Mouse (Mus musculus) MEL (cell line): ENCODE data around the gene Ptprr.

ENCODE experiments used
- CHD1 ChIP-seq: IDR thresholded peaks from 2 replicates; pipeline ENCODE4 v1.6.1; 2012; ENCODE audit warnings: low read depth, mild to moderate bottlenecking, inconsistent platforms, low read length, improper control_type of control experiment
- CTCF ChIP-seq, 3 experiments: IDR thresholded peaks in 2 of 3; conservative IDR thresholded peaks in 1 of 3; 2 replicates each; pipeline ENCODE4 v1.5.1; 2011 to 2012; ENCODE audit warnings: low read length in 3 of 3, low read depth in 2 of 3, mild to moderate bottlenecking in 2 of 3, improper control_type of control experiment in 1 of 3, inconsistent platforms in 1 of 3, mixed read lengths in 1 of 3, moderate library complexity in 1 of 3; ENCODE audit not compliant: control insufficient read depth in 1 of 3, insufficient read depth in 1 of 3, poor library complexity in 1 of 3, severe bottlenecking in 1 of 3
- ETS1 ChIP-seq: IDR thresholded peaks from 2 replicates; pipeline ENCODE4 v1.6.1; 2012; ENCODE audit warnings: low read depth, mild to moderate bottlenecking, inconsistent platforms, low read length, improper control_type of control experiment, moderate library complexity
- GATA1 ChIP-seq: IDR thresholded peaks from 2 replicates; pipeline ENCODE4 v1.6.1; 2011; ENCODE audit warnings: low read depth, low read length, improper control_type of control experiment
- HCFC1 ChIP-seq: IDR thresholded peaks from 2 replicates; pipeline ENCODE4 v1.6.1; 2012; ENCODE audit warnings: low read depth, mild to moderate bottlenecking, inconsistent platforms, low read length, improper control_type of control experiment, moderate library complexity
- JUND ChIP-seq: IDR thresholded peaks from 2 replicates; pipeline ENCODE4 v1.6.1; 2011; ENCODE audit warnings: low read depth, mild to moderate bottlenecking, improper control_type of control experiment, low read length
- MAFK ChIP-seq: IDR thresholded peaks from 2 replicates; pipeline ENCODE4 v1.6.1; 2011; ENCODE audit warnings: low read depth, mild to moderate bottlenecking, low read length, improper control_type of control experiment, borderline replicate concordance
- MAX ChIP-seq: IDR thresholded peaks from 2 replicates; pipeline ENCODE4 v1.6.1; 2011; ENCODE audit warnings: low read length, improper control_type of control experiment
- MXI1 ChIP-seq: IDR thresholded peaks from 2 replicates; pipeline ENCODE4 v1.6.1; 2011; ENCODE audit warnings: mild to moderate bottlenecking, low read depth, low read length, improper control_type of control experiment
- POLR2A ChIP-seq, 2 experiments: IDR thresholded peaks; 2 replicates each; pipeline ENCODE4 v1.6.1; 2011 to 2012; ENCODE audit warnings: low read length in 2 of 2, mild to moderate bottlenecking in 2 of 2, control low read depth in 1 of 2, improper control_type of control experiment in 1 of 2, low read depth in 1 of 2, moderate library complexity in 1 of 2; ENCODE audit not compliant: control insufficient read depth in 1 of 2, insufficient read depth in 1 of 2, poor library complexity in 1 of 2
- RAD21 ChIP-seq: IDR thresholded peaks from 2 replicates; pipeline ENCODE4 v1.6.1; 2011; ENCODE audit warnings: mild to moderate bottlenecking, low read depth, low read length, improper control_type of control experiment
- USF2 ChIP-seq, 2 experiments: IDR thresholded peaks; 2 replicates each; pipeline ENCODE4 v1.6.1; 2011 to 2012; ENCODE audit warnings: improper control_type of control experiment in 2 of 2, low read length in 2 of 2, borderline replicate concordance in 1 of 2, inconsistent platforms in 1 of 2, low read depth in 1 of 2, mild to moderate bottlenecking in 1 of 2; ENCODE audit not compliant: insufficient read depth in 1 of 2
- ZC3H11A ChIP-seq: IDR thresholded peaks from 2 replicates; pipeline ENCODE4 v1.6.1; 2012; ENCODE audit warnings: low read depth, mild to moderate bottlenecking, inconsistent platforms, low read length, improper control_type of control experiment
- ZNF384 ChIP-seq: IDR thresholded peaks from 2 replicates; pipeline ENCODE4 v1.6.1; 2012; ENCODE audit warnings: low read depth, mild to moderate bottlenecking, inconsistent platforms, low read length, improper control_type of control experiment

DNA sequence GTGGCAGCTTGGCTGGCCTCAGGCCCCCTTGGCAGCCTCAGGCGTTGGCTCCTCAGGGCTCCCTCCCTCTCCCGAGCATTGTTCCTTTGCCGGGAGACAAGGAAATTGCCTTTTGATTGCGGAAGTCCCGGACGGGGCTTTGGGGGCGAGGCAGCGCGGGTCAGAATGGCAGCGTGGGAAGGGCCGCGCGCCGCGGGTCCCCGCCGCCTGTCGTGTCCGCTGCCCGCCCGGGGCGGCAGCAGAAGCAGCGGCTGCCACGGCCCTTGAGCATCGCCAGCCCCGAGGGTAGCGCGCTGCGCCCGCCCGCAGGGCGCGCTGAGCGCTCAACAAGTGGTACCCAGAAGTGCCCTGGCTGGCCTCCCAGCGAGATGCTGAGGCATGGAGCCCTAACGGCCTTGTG lies 283.2 kb downstream of the Ptprr start:
- no peak for TF ChIP-seq CTCF (IDR thresholded peaks at IDR 0.05 in 2 of 3, conservative IDR thresholded peaks at IDR 0.05 in 1 of 3; ENCODE audit: control insufficient read depth in 1 of 3, insufficient read depth in 1 of 3, low read depth in 2 of 3, low read length in 3 of 3, poor library complexity in 1 of 3, severe bottlenecking in 1 of 3)
- TF ChIP-seq POLR2A (IDR thresholded peaks at IDR 0.05; ENCODE audit: control insufficient read depth in 1 of 2, insufficient read depth in 1 of 2, low read depth in 1 of 2, low read length in 2 of 2, poor library complexity in 1 of 2): no peak
- TF ChIP-seq MAX: no peak
- TF ChIP-seq GATA1: no peak
- TF ChIP-seq MXI1: no peak
- TF ChIP-seq CHD1: no peak
- no peak for TF ChIP-seq ZNF384
- no peak for TF ChIP-seq ETS1
- no peak for TF ChIP-seq JUND
- TF ChIP-seq RAD21: no peak
- TF ChIP-seq HCFC1: no peak
- no peak for TF ChIP-seq MAFK
- no peak for TF ChIP-seq ZC3H11A
- TF ChIP-seq USF2 (IDR thresholded peaks at IDR 0.05; ENCODE audit: borderline replicate concordance in 1 of 2, insufficient read depth in 1 of 2, low read depth in 1 of 2, low read length in 2 of 2): no peak
